Mouse (Mus musculus): Measurements from ENCODE around the gene Gpd1. TPM values are rescaled to one million over a fixed set of nuclear protein-coding genes. Genes with fewer than 3 reads are reported as not detected.

Gene Gpd1
- polyA plus RNA-seq, 1 experiment from 2014 or later: 0.10 TPM

- WGBS: 75% methylated on average over 3 of the region's 3 CpGs
- Histone ChIP-seq H3K4me3 (ENCODE audit: low read depth, low read length) (no peak overlapping the region), H3K9ac (replicated peaks; ENCODE audit: low read length) (no peak overlapping the region), H3K4me1 (ENCODE audit: control insufficient read depth, insufficient read depth, low read length) (no peaks in the 10 kb centered on the region), H3K27me3 (ENCODE audit: control insufficient read depth, insufficient read depth, low read length) (no peaks in the 10 kb centered on the region), H3K36me3 (replicated peaks; ENCODE audit: control insufficient read depth, insufficient read depth, low read depth, low read length) (peaks cover 24% of the 10 kb centered on the region), H3K9me3 (replicated peaks; ENCODE audit: control insufficient read depth, low read length) (no peaks in the 10 kb centered on the region), H3K4me2 (ENCODE audit: low read depth, low read length) (no peak overlapping the region), H3K27ac (replicated peaks; ENCODE audit: low read depth, low read length) (no peak overlapping the region)
- DNase-seq (ENCODE audit: low spot score) (no peak), ATAC-seq (replicated peaks; ENCODE audit: insufficient number of reproducible peaks, low FRiP score, low TSS enrichment, low read depth) (no peak)
These were observed 5.8 kb upstream of the Gpd1 start for GRCm38 (mm10) chr15:99711491-99711890.

GRCm38 (mm10) chr15:99712666-99713559 lies 4.4 kb upstream of the Gpd1 start:
- Histone ChIP-seq H3K4me1 (ENCODE audit: control insufficient read depth, insufficient read depth, low read length) (no peaks in the 10 kb centered on the region), H3K4me2 (ENCODE audit: low read depth, low read length) (no peak overlapping the region), H3K9me3 (replicated peaks; ENCODE audit: control insufficient read depth, low read length) (no peaks in the 10 kb centered on the region), H3K27ac (replicated peaks; ENCODE audit: low read depth, low read length) (no peak overlapping the region), H3K9ac (replicated peaks; ENCODE audit: low read length) (no peak overlapping the region), H3K27me3 (ENCODE audit: control insufficient read depth, insufficient read depth, low read length) (no peaks in the 10 kb centered on the region), H3K36me3 (replicated peaks; ENCODE audit: control insufficient read depth, insufficient read depth, low read depth, low read length) (peaks cover 22% of the 10 kb centered on the region), H3K4me3 (ENCODE audit: low read depth, low read length) (no peak overlapping the region)
- ATAC-seq (replicated peaks; ENCODE audit: insufficient number of reproducible peaks, low FRiP score, low TSS enrichment, low read depth) (no peak), DNase-seq (ENCODE audit: low spot score) (no peak)
- WGBS: 52% methylated on average over 13 of the region's 13 CpGs

GRCm38 (mm10) chr15:99713569-99713968 lies 3.7 kb upstream of the Gpd1 start:
- Histone ChIP-seq H3K9me3 (replicated peaks; ENCODE audit: control insufficient read depth, low read length) (no peaks in the 10 kb centered on the region), H3K36me3 (replicated peaks; ENCODE audit: control insufficient read depth, insufficient read depth, low read depth, low read length) (peaks cover 18% of the 10 kb centered on the region), H3K4me2 (ENCODE audit: low read depth, low read length) (no peak overlapping the region), H3K4me1 (ENCODE audit: control insufficient read depth, insufficient read depth, low read length) (no peaks in the 10 kb centered on the region), H3K9ac (replicated peaks; ENCODE audit: low read length) (no peak overlapping the region), H3K27ac (replicated peaks; ENCODE audit: low read depth, low read length) (no peak overlapping the region), H3K4me3 (ENCODE audit: low read depth, low read length) (no peak overlapping the region), H3K27me3 (ENCODE audit: control insufficient read depth, insufficient read depth, low read length) (no peaks in the 10 kb centered on the region)
- DNase-seq (ENCODE audit: low spot score) (no peak), ATAC-seq (replicated peaks; ENCODE audit: insufficient number of reproducible peaks, low FRiP score, low TSS enrichment, low read depth) (no peak)
- WGBS: 77% methylated on average over 3 of the region's 3 CpGs

- H3K36me3 ChIP-seq (replicated peaks; ENCODE audit: control insufficient read depth, insufficient read depth, low read depth, low read length): peaks cover 18% of the 10 kb centered on the region
- ATAC-seq (replicated peaks; ENCODE audit: insufficient number of reproducible peaks, low FRiP score, low TSS enrichment, low read depth): no peak
These were observed 3.1 kb upstream of the Gpd1 start for GRCm38 (mm10) chr15:99714206-99714605.

GRCm38 (mm10) chr15:99714858-99715257 lies 2.5 kb upstream of the Gpd1 start:
- 53% methylated on average over 7 of the region's 7 CpGs for WGBS
- H3K4me3 ChIP-seq (ENCODE audit: low read depth, low read length): no peak overlapping the region
- no peaks in the 10 kb centered on the region for H3K27me3 ChIP-seq (ENCODE audit: control insufficient read depth, insufficient read depth, low read length)
- DNase-seq (ENCODE audit: low spot score) (peak; percentile 87), ATAC-seq (replicated peaks; ENCODE audit: insufficient number of reproducible peaks, low FRiP score, low TSS enrichment, low read depth) (no peak)
- no peak overlapping the region for H3K4me2 ChIP-seq (ENCODE audit: low read depth, low read length)
- H3K9me3 ChIP-seq (replicated peaks; ENCODE audit: control insufficient read depth, low read length): no peaks in the 10 kb centered on the region
- peaks cover 18% of the 10 kb centered on the region for H3K36me3 ChIP-seq (replicated peaks; ENCODE audit: control insufficient read depth, insufficient read depth, low read depth, low read length)
- no peak overlapping the region for H3K9ac ChIP-seq (replicated peaks; ENCODE audit: low read length)
- no peaks in the 10 kb centered on the region for H3K4me1 ChIP-seq (ENCODE audit: control insufficient read depth, insufficient read depth, low read length)
- H3K27ac ChIP-seq (replicated peaks; ENCODE audit: low read depth, low read length): no peak overlapping the region

More at GRCm38 (mm10) chr15:99714206-99714605, 3.1 kb upstream of the Gpd1 start:
- Histone ChIP-seq H3K4me2 (ENCODE audit: low read depth, low read length) (no peak overlapping the region), H3K27me3 (ENCODE audit: control insufficient read depth, insufficient read depth, low read length) (no peaks in the 10 kb centered on the region), H3K4me3 (ENCODE audit: low read depth, low read length) (no peak overlapping the region), H3K9me3 (replicated peaks; ENCODE audit: control insufficient read depth, low read length) (no peaks in the 10 kb centered on the region), H3K27ac (replicated peaks; ENCODE audit: low read depth, low read length) (no peak overlapping the region), H3K4me1 (ENCODE audit: control insufficient read depth, insufficient read depth, low read length) (no peaks in the 10 kb centered on the region), H3K9ac (replicated peaks; ENCODE audit: low read length) (no peak overlapping the region)
- 76% methylated on average over 4 of the region's 4 CpGs for WGBS
- DNase-seq (ENCODE audit: low spot score): no peak

- peaks cover 15% of the 10 kb centered on the region for H3K36me3 ChIP-seq (replicated peaks; ENCODE audit: control insufficient read depth, insufficient read depth, low read depth, low read length)
- WGBS: 82% methylated on average over 13 of the region's 13 CpGs
- H3K4me2 ChIP-seq (ENCODE audit: low read depth, low read length): no peak overlapping the region
- H3K27ac ChIP-seq (replicated peaks; ENCODE audit: low read depth, low read length): no peak overlapping the region
- no peak for DNase-seq (ENCODE audit: low spot score)
- H3K4me1 ChIP-seq (ENCODE audit: control insufficient read depth, insufficient read depth, low read length): no peaks in the 10 kb centered on the region
- no peak for ATAC-seq (replicated peaks; ENCODE audit: insufficient number of reproducible peaks, low FRiP score, low TSS enrichment, low read depth)
- H3K4me3 ChIP-seq (ENCODE audit: low read depth, low read length): no peak overlapping the region
- H3K27me3 ChIP-seq (ENCODE audit: control insufficient read depth, insufficient read depth, low read length): no peaks in the 10 kb centered on the region
- no peak overlapping the region for H3K9ac ChIP-seq (replicated peaks; ENCODE audit: low read length)
- H3K9me3 ChIP-seq (replicated peaks; ENCODE audit: control insufficient read depth, low read length): no peaks in the 10 kb centered on the region
These were observed 1.9 kb upstream of the Gpd1 start for GRCm38 (mm10) chr15:99715361-99715865.

- Histone ChIP-seq H3K9me3 (replicated peaks; ENCODE audit: control insufficient read depth, low read length) (no peaks in the 10 kb centered on the region), H3K4me2 (ENCODE audit: low read depth, low read length) (no peak overlapping the region), H3K4me1 (ENCODE audit: control insufficient read depth, insufficient read depth, low read length) (no peaks in the 10 kb centered on the region), H3K4me3 (ENCODE audit: low read depth, low read length) (no peak overlapping the region), H3K27me3 (ENCODE audit: control insufficient read depth, insufficient read depth, low read length) (no peaks in the 10 kb centered on the region), H3K36me3 (replicated peaks; ENCODE audit: control insufficient read depth, insufficient read depth, low read depth, low read length) (peaks cover 12% of the 10 kb centered on the region), H3K27ac (replicated peaks; ENCODE audit: low read depth, low read length) (no peak overlapping the region), H3K9ac (replicated peaks; ENCODE audit: low read length) (no peak overlapping the region)
- ATAC-seq (replicated peaks; ENCODE audit: insufficient number of reproducible peaks, low FRiP score, low TSS enrichment, low read depth): no peak
- DNase-seq (ENCODE audit: low spot score): no peak
- WGBS: 60% methylated on average over 11 of the region's 11 CpGs
These were observed 1.2 kb upstream of the Gpd1 start for GRCm38 (mm10) chr15:99715982-99716746.

- peaks cover 8% of the 10 kb centered on the region for H3K36me3 ChIP-seq (replicated peaks; ENCODE audit: control insufficient read depth, insufficient read depth, low read depth, low read length)
- no peak overlapping the region for H3K9ac ChIP-seq (replicated peaks; ENCODE audit: low read length)
- WGBS: 84% methylated on average over 12 of the region's 12 CpGs
- H3K27ac ChIP-seq (replicated peaks; ENCODE audit: low read depth, low read length): no peak overlapping the region
- no peaks in the 10 kb centered on the region for H3K9me3 ChIP-seq (replicated peaks; ENCODE audit: control insufficient read depth, low read length)
- no peak overlapping the region for H3K4me2 ChIP-seq (ENCODE audit: low read depth, low read length)
- ATAC-seq (replicated peaks; ENCODE audit: insufficient number of reproducible peaks, low FRiP score, low TSS enrichment, low read depth) (no peak), DNase-seq (ENCODE audit: low spot score) (no peak)
- H3K4me3 ChIP-seq (ENCODE audit: low read depth, low read length): no peak overlapping the region
- no peaks in the 10 kb centered on the region for H3K4me1 ChIP-seq (ENCODE audit: control insufficient read depth, insufficient read depth, low read length)
- H3K27me3 ChIP-seq (ENCODE audit: control insufficient read depth, insufficient read depth, low read length): no peaks in the 10 kb centered on the region
These were observed 501 bp upstream of the Gpd1 start for GRCm38 (mm10) chr15:99716814-99717213.

All from embryonic facial prominence, embryonic 11.5 days (tissue).